Mouse (Mus musculus): ENCODE results near the gene Clnk. TPM values are rescaled to one million over a fixed set of nuclear protein-coding genes. Genes with fewer than 3 reads are reported as not detected.

Clnk gene
- polyA plus RNA-seq (2014; fragmentation: Illumina TruSeq; extraction: RNeasy Lipid Tissue Mini Kit (QIAGEN cat#74804); ENCODE audit: low read depth, low replicate concordance) = 0.25 TPM

DNA sequence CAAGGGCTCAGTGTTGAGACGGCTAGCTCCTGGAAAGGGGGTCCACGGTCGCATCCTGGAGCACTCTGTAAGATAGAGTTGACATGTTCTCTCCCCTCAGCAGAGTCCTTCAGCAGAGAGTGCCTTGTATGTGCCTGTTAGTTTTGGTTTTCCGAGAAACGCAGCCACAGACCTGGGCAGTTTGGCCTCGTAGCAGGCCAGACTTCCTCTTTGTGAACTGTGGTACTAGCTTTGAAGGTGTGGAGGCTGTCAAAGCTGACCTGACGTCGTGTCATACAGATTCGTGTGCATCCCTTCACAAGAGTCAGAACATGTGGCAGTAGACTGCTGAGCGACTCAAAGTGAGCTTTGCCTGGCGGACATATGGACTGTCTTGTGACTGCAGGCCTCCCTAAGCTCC is at the start of gene Clnk:
TSS of gene Clnk (minus strand) at position 191 of the 400 bp plus-strand sequence.

DNA sequence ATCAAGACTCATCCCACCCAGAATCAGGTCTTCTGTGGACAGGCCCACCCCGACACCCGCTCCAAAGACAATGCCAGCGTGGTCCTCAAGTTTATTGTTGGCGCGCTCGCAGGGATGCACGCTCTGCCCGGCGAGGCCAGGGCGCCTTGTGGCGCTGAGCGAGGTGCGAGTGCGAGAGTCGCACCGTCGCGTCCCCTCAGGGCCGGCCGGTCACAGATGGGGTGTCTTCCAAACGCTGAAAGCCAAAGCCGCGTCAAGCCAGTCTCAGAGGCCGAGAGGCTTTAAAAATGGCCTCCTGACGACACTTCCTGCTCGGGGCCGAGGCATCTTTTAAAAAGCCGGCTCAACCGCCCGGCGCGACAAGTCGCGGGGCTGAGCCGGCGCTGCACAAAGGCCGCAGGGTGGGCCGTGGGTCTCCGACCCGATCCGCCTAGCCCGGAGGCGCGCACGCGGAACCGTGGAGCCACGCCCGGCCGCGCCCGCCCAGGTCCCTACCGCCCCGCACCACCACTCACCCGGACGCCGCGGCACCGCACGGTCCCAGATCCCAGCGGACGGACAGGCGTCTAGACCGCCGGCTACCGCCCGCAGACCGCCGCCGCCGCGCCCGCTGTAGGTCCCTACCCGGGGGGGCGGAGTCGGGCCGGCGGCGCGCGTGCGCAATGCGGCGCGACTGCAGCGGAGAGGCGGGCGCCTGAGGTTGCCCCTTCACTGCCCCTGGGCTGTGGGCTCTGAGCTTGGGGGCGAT is 192.3 kb downstream of the Clnk start, which contains the start of gene Zfp518b:
TSS of gene Zfp518b (minus strand) at position 663 of the 748 bp plus-strand sequence.

Other genes starting within 250 kb of the Clnk start
- 2.4 TPM for gene Zfp518b, start 192.0 kb downstream of the Clnk start, polyA plus RNA-seq (2014; fragmentation: Illumina TruSeq; extraction: RNeasy Lipid Tissue Mini Kit (QIAGEN cat#74804); ENCODE audit: low read depth, low replicate concordance)

All from sigmoid colon, adult 10 weeks (tissue).